Mouse (Mus musculus) forelimb bud, embryonic 11.5 days (tissue): ENCODE data around the gene Mtcl1.

Experiments used
- DNase-seq: peaks from one replicate; pipeline ENCODE4 v3.0.0-alpha.2; 2012; ENCODE audit warnings: low read depth, low spot score

Gene Mtcl1

GRCm38 (mm10) chr17:66363852-66364524 is 85.6 kb downstream of the Mtcl1 start:
- DNase-seq, result no peak

GRCm38 (mm10) chr17:66362287-66363016 is 87.1 kb downstream of the Mtcl1 start:
- no peak for DNase-seq

GRCm38 (mm10) chr17:66358026-66358978 is 91.2 kb downstream of the Mtcl1 start:
- DNase-seq, result no peak

- no peak for DNase-seq
Observed at GRCm38 (mm10) chr17:66357171-66358025, 92.2 kb downstream of the Mtcl1 start.

- no peak for DNase-seq
Observed at GRCm38 (mm10) chr17:66353907-66354306, 95.6 kb downstream of the Mtcl1 start.

- no peak for DNase-seq
Observed at GRCm38 (mm10) chr17:66352847-66353643, 96.5 kb downstream of the Mtcl1 start.

- DNase-seq, result no peak
Observed at GRCm38 (mm10) chr17:66352219-66352618, 97.3 kb downstream of the Mtcl1 start.

GRCm38 (mm10) chr17:66350689-66351088 is 98.9 kb downstream of the Mtcl1 start:
- DNase-seq, result no peak

GRCm38 (mm10) chr17:66350127-66350526 is 99.4 kb downstream of the Mtcl1 start:
- peak; percentile 27 for DNase-seq

- peak; percentile 27 for DNase-seq
Observed at GRCm38 (mm10) chr17:66346378-66346777, 103.2 kb downstream of the Mtcl1 start.

- DNase-seq, result no peak
Observed at GRCm38 (mm10) chr17:66345680-66346079, 103.9 kb downstream of the Mtcl1 start.

GRCm38 (mm10) chr17:66342932-66343331 is 106.6 kb downstream of the Mtcl1 start:
- DNase-seq, result no peak

GRCm38 (mm10) chr17:66341670-66342069 is 107.9 kb downstream of the Mtcl1 start:
- DNase-seq, result no peak

GRCm38 (mm10) chr17:66340798-66341197 is 108.8 kb downstream of the Mtcl1 start:
- DNase-seq, result no peak

- DNase-seq, result no peak
Observed at GRCm38 (mm10) chr17:66337929-66338328, 111.6 kb downstream of the Mtcl1 start.

- DNase-seq, result no peak
Observed at GRCm38 (mm10) chr17:66335568-66335967, 114.0 kb downstream of the Mtcl1 start.

- DNase-seq, result no peak
Observed at GRCm38 (mm10) chr17:66334894-66335293, 114.7 kb downstream of the Mtcl1 start.

- DNase-seq, result no peak
Observed at GRCm38 (mm10) chr17:66331207-66331606, 118.3 kb downstream of the Mtcl1 start.

GRCm38 (mm10) chr17:66326552-66327045 is 123.0 kb downstream of the Mtcl1 start:
- DNase-seq, result no peak

- no peak for DNase-seq
Observed at GRCm38 (mm10) chr17:66326204-66326545, 123.4 kb downstream of the Mtcl1 start.
